Mouse (Mus musculus) midbrain, embryonic 16.5 days (tissue): ENCODE measurements around the gene Bcl11b. TPM values are rescaled to one million over a fixed set of nuclear protein-coding genes. Genes with fewer than 3 reads are reported as not detected.

Source experiments
- ATAC-seq: fragments of 200-750 bp; cut with Nextera tagmentation; 2 replicates; pipeline ENCODE4 v1.8.0; 2017; ENCODE audit warnings: moderate TSS enrichment
- H3K27ac ChIP-seq: fragments of 300-500 bp; sonication (generic); 2 replicates; pipeline ENCODE4 v1.5.1; 2014; ENCODE audit warnings: mild to moderate bottlenecking, low read length, mixed read lengths
- H3K27me3 ChIP-seq: fragments of 300-500 bp; sonication (generic); 2 replicates; pipeline ENCODE4 v1.6.1; 2014; ENCODE audit warnings: low read depth, low read length, mixed read lengths; ENCODE audit not compliant: control insufficient read depth, insufficient read depth
- H3K36me3 ChIP-seq: fragments of 300-500 bp; sonication (generic); 2 replicates; pipeline ENCODE4 v1.6.1; 2014; ENCODE audit warnings: mild to moderate bottlenecking, low read length, moderate library complexity, mixed read lengths; ENCODE audit not compliant: control insufficient read depth, insufficient read depth
- H3K4me1 ChIP-seq: fragments of 300-500 bp; sonication (generic); 2 replicates; pipeline ENCODE4 v1.6.1; 2014; ENCODE audit warnings: mild to moderate bottlenecking, low read length, mixed read lengths; ENCODE audit not compliant: control insufficient read depth, insufficient read depth
- H3K4me2 ChIP-seq: fragments of 300-500 bp; sonication (generic); 2 replicates; pipeline ENCODE4 v1.6.1; 2014; ENCODE audit warnings: mild to moderate bottlenecking, low read length, mixed read lengths
- H3K4me3 ChIP-seq: fragments of 300-500 bp; sonication (generic); 2 replicates; pipeline ENCODE4 v1.5.1; 2014; ENCODE audit warnings: low read depth, mild to moderate bottlenecking, low read length, moderate library complexity, mixed read lengths
- H3K9ac ChIP-seq: fragments of 300-500 bp; sonication (generic); 2 replicates; pipeline ENCODE4 v1.6.1; 2014; ENCODE audit warnings: low read depth, low read length, mixed read lengths
- H3K9me3 ChIP-seq: fragments of 300-500 bp; sonication (generic); replicated peaks from 2 replicates; pipeline ENCODE4 v1.6.1; 2014; ENCODE audit warnings: mild to moderate bottlenecking, low read length, mixed read lengths; ENCODE audit not compliant: control insufficient read depth, poor library complexity, severe bottlenecking
- WGBS: fragments of 180-500 bp; shearing (Covaris S2); extraction: QIAGEN DNeasy Blood & Tissue Kit; methylation state at CpG from one replicate; pipeline ENCODE4 v1.1.7; 2014; 5-methylcytosine and 5-hydroxymethylcytosine counted together
- polyA plus RNA-seq: library from polyadenylated mRNA; unstranded; fragments of >200 nt; fragmentation: Nextera tagmentation; extraction: Ambion mirVana; gene quantifications from 2 replicates; pipeline ENCODE4 v1.2.1, GENCODE M21; 2015

The Bcl11b gene
- polyA plus RNA-seq, 1 experiment from 2014 or later = 23.9 TPM

DNA sequence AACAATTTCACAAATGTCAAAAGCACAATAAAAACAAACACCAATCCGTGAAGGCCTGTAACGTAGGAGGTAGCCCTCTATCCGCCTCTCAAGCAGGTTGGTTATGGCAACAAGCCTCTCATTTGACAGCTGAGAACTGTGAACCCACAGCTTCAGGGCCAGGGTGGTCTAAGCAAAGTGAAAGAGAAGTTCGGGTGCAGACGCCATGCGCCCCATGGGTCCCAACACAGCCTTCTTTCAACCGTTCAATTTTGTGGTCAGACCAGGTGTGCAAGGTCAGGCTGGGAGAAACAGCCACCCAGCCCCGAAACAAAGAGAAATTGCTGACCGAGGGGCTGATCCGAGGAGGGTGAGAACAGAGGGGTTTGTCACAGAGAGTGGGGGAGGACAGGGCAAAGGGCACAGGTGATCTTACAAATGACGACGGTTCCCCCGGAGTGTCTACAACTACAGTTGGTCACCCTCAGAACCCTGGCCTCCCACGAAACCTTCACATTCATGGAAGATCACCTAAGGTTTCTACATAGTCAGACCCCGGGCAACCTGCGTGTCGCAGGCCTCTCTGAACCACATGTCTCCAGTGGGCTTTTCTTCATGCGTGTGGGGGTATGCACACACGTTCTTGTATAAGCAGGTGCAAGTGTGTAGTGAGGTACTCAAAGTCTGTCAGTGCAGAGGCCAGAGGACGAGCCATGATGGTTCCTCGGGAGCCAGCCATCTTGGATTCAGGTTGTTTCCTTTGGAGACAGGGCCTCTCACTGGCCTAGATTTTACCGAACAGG, 77.1 kb downstream of the Bcl11b start:
- ATAC-seq = no peak
- Histone ChIP-seq H3K27me3 (no peaks in the 10 kb centered on the region), H3K4me2 (no peak overlapping the region), H3K9me3 (no peaks in the 10 kb centered on the region), H3K9ac (no peak overlapping the region), H3K4me1 (peaks cover 38% of the 10 kb centered on the region), H3K27ac (no peak overlapping the region), H3K4me3 (no peak overlapping the region), H3K36me3 (no peaks in the 10 kb centered on the region)
- WGBS = 94% methylated on average over 22 of the region's 22 CpGs

DNA sequence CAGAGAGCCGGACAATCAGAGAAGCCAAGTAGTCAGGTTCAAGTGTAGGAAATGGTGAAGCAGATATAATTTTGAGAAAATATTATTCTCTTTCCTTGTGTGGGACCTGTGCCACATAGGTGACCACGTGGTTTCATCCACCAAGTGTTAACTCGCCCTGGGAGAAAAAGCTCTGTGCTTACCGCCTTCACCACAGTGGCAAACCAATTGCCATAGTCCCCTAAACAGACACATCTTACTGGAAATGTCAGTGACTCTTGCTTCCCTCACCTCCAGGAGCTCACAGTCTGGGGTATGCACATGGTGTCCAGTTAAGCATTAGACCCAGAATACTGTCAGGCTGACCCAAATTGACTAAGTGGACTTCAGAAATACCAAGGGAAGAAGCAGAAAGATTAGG, 78.7 kb downstream of the Bcl11b start:
- Histone ChIP-seq H3K9ac (no peak overlapping the region), H3K4me3 (no peak overlapping the region), H3K27me3 (no peaks in the 10 kb centered on the region), H3K36me3 (no peaks in the 10 kb centered on the region), H3K4me2 (no peak overlapping the region), H3K4me1 (peaks cover 29% of the 10 kb centered on the region), H3K27ac (no peak overlapping the region), H3K9me3 (no peaks in the 10 kb centered on the region)
- 87% methylated on average over 4 of the region's 4 CpGs for WGBS
- no peak for ATAC-seq

DNA sequence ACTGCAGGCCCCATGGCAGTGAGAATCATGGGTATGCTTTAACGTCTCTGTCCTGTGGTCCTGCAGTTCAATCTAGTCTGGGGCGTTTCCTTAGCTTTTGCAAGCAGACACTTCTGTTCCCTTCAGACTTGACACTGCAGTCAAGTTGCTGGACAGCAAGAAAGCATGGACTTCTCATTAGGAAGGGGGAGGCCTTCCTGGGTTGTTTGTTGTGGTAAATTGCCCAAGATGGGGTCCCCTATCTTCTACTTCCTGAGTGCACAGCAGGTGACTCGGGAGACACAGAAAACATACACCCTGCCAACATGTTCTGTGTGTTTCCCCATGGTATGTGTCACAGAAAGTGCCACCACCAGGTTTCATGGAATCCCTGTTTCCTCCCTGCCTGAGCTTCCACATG, 79.4 kb downstream of the Bcl11b start:
- Histone ChIP-seq H3K4me1 (peaks cover 22% of the 10 kb centered on the region), H3K9me3 (no peaks in the 10 kb centered on the region), H3K27ac (no peak overlapping the region), H3K9ac (no peak overlapping the region), H3K36me3 (no peaks in the 10 kb centered on the region), H3K4me2 (no peak overlapping the region), H3K4me3 (no peak overlapping the region), H3K27me3 (no peaks in the 10 kb centered on the region)
- ATAC-seq = no peak
- 72% methylated on average over 3 of the region's 3 CpGs for WGBS

DNA sequence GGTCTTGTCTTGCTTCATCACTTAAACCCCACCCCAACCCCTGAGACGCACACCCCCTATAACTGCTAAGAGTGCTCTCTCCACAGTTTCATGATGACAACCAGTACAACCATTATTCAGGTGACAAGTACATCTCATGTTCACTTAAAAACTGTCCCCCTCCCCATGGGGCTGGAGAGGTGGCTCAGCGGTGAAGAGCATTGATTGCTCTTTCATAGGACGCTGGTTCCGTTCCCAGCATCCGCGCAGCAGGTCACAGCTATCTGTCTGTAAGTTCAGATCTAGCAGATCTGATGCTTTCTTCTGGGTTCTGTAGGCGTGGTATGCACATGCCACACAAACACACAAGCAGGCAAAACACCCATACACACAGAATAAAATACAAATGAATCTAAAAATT, 81.2 kb downstream of the Bcl11b start:
- no peak overlapping the region for H3K9ac ChIP-seq

DNA sequence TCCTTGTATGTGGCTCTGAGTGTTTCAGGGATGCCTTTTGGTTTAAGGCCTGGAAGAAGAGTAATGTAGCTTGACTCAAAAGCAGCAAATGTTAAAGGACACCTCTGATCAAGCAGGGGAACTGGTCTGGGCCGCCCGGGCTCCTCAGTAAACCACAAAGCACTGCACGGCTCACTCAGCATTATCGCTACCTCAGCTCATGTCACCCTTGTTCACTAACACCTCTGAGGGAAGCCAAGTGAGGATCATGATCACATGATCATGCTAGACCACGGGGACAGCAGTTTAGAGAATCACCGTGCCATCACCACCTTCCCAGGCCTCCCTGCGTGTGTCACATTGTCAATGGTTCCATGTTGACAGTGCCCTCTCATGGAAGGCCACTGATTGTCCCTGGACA, 81.8 kb downstream of the Bcl11b start:
- Histone ChIP-seq H3K4me3 (no peak overlapping the region), H3K4me1 (peaks cover 5% of the 10 kb centered on the region; the same call in 1 of the 2 replicates), H3K9ac (no peak overlapping the region), H3K4me2 (no peak overlapping the region), H3K36me3 (peaks cover 5% of the 10 kb centered on the region), H3K27ac (no peak overlapping the region), H3K27me3 (no peaks in the 10 kb centered on the region), H3K9me3 (no peaks in the 10 kb centered on the region)
- no peak for ATAC-seq
- 80% methylated on average over 7 of the region's 7 CpGs for WGBS

More for the DNA sequence above, 81.2 kb downstream of the Bcl11b start:
- no peak for ATAC-seq
- Histone ChIP-seq H3K9me3 (no peaks in the 10 kb centered on the region), H3K4me3 (no peak overlapping the region), H3K27ac (no peak overlapping the region), H3K36me3 (no peaks in the 10 kb centered on the region), H3K27me3 (no peaks in the 10 kb centered on the region), H3K4me2 (no peak overlapping the region), H3K4me1 (peaks cover 5% of the 10 kb centered on the region)
- WGBS = 95% methylated on average over 7 of the region's 7 CpGs

DNA sequence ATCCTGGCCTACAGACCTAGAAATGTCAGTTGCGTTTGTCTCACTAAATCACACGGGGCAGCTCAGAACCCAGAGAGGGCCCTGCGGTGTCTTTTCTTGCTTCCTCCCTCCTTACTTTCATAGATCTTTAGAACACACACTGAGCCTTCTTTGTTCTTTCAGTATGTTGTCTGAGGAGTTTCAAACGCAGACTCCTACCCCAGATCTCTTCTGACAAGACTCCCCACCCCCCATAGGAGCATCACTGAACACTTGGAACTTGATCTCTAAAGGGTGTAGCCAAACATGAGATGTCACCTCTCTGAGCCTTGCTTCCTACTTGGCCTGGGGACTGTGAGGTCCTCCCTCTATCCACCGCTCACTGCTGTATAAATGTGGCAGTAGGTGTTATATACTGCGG, 82.2 kb downstream of the Bcl11b start:
- no peak overlapping the region for H3K9ac ChIP-seq
- ATAC-seq = no peak
- no peak overlapping the region for H3K4me2 ChIP-seq
- peaks cover under 1% of the 10 kb centered on the region; the same call in 1 of the 2 replicates for H3K9me3 ChIP-seq
- peaks cover 5% of the 10 kb centered on the region; the same call in 1 of the 2 replicates for H3K4me1 ChIP-seq
- WGBS = 51% methylated on average over 6 of the region's 6 CpGs
- peaks cover 9% of the 10 kb centered on the region for H3K36me3 ChIP-seq
- no peaks in the 10 kb centered on the region for H3K27me3 ChIP-seq
- H3K27ac ChIP-seq = no peak overlapping the region
- H3K4me3 ChIP-seq = no peak overlapping the region

DNA sequence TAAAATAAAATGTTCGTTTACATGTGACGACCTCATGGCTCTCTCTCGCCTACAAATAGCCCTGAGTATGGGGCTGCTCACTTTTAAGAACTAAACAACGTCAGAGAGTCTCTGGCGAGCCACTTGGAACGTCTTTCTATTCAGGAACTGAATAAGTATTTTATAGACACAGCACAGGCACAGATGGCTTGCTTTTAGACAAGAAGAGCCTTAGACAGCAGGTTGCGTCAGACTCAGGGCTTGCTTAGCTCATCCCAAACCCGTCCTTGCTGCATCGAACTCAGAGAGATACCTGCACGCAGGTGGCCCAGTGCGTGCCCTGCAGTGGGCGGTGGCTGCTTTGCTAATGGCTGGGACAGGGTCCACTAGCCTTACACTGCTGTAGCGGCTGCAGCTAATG, 82.7 kb downstream of the Bcl11b start:
- H3K36me3 ChIP-seq = peaks cover 13% of the 10 kb centered on the region
- ATAC-seq = no peak
- no peak overlapping the region for H3K27ac ChIP-seq
- H3K9me3 ChIP-seq = peaks cover 5% of the 10 kb centered on the region; the same call in 1 of the 2 replicates
- H3K9ac ChIP-seq = no peak overlapping the region
- peaks cover 5% of the 10 kb centered on the region; the same call in 1 of the 2 replicates for H3K4me1 ChIP-seq
- 61% methylated on average over 13 of the region's 13 CpGs for WGBS
- H3K4me2 ChIP-seq = no peak overlapping the region
- no peaks in the 10 kb centered on the region for H3K27me3 ChIP-seq
- H3K4me3 ChIP-seq = no peak overlapping the region

DNA sequence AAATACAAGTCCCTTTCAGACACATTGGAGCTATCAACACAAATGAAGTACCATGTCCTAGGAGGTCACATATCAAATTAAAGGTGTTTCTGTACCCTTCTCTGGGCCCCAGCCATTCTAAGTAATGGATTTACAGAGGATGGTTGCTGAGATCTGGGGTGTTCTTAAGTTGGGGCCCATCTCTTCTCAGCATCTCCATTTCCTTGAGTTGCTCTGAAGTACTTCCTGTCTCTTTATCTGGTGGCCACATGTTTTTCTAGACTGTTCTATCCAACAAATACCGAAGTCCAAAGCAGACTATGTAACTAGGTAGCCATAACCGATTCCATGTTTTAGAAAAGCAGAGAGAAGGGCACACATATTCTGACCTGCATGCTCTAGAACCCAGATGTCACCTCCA, 83.3 kb downstream of the Bcl11b start:
- Histone ChIP-seq H3K9me3 (peaks cover 10% of the 10 kb centered on the region; the same call in 1 of the 2 replicates), H3K27me3 (no peaks in the 10 kb centered on the region), H3K4me1 (peaks cover 5% of the 10 kb centered on the region; the same call in 1 of the 2 replicates), H3K9ac (no peak overlapping the region), H3K27ac (no peak overlapping the region), H3K36me3 (peaks cover 20% of the 10 kb centered on the region), H3K4me2 (no peak overlapping the region), H3K4me3 (no peak overlapping the region)
- no peak for ATAC-seq
- WGBS = 96% methylated on average over 2 of the region's 2 CpGs

DNA sequence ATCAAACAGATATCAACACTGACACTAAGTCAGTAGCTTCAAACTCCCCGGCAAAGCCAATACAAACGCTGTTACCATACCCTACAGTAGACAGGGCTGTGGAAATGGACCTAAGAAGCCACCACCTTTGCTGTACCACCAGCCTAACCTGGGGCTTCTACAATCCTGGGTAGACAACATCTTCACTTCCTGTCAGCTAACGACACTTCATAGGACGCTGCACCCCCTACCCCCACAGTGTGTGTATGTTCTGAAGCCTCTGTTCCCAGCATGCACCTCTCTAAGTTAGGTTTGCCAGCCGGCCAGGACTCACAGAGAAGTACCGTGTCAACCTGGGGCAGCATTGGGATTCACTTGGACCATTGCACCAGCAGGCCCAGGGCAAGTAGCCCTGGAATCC, 84.6 kb downstream of the Bcl11b start:
- no peak for ATAC-seq
- no peak overlapping the region for H3K27ac ChIP-seq

More for the DNA sequence above, 84.6 kb downstream of the Bcl11b start:
- Histone ChIP-seq H3K9me3 (peaks cover 10% of the 10 kb centered on the region; the same call in 1 of the 2 replicates), H3K4me1 (peaks cover 5% of the 10 kb centered on the region; the same call in 1 of the 2 replicates), H3K4me2 (no peak overlapping the region), H3K27me3 (no peaks in the 10 kb centered on the region), H3K36me3 (peaks cover 20% of the 10 kb centered on the region), H3K4me3 (no peak overlapping the region), H3K9ac (no peak overlapping the region)
- whole genome bisulfite sequencing = 92% methylated on average over 6 of the region's 6 CpGs
